Mouse (Mus musculus): ENCODE data around the gene Trmu. TPM values are rescaled to one million over a fixed set of nuclear protein-coding genes. Genes with fewer than 3 reads are reported as not detected.

Trmu gene
- polyA plus RNA-seq, 1 experiment, result 57.4 TPM

DNA sequence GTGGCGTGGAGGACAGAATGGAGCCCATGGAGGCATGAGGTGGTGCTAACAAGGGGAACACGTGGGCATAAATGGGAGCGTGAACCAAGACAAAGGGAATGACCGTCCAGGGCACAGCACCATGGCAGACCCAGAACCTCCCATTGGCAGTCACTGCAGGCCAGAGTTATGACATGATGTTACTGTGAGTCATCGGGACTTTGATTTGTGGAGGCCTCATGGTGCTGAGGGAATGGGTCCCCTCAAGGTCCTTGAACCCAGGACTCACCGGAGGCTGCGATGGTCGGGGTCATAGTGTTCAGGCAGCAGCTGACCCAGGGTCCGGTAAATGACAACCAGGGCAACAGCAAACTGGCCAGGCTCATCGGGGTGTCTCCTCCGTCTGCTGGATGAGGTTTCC lies 42.7 kb downstream of the Trmu start:
- TF ChIP-seq POLR2A (IDR thresholded peaks at IDR 0.05; ENCODE audit: borderline replicate concordance, extremely low read depth, insufficient read depth, insufficient read length, poor library complexity, severe bottlenecking) (no peak), CTCF (IDR thresholded peaks at IDR 0.05; ENCODE audit: borderline replicate concordance, extremely low read depth, insufficient read depth, insufficient read length) (no peak)
- DNase-seq (ENCODE audit: low read depth), result no peak

DNA sequence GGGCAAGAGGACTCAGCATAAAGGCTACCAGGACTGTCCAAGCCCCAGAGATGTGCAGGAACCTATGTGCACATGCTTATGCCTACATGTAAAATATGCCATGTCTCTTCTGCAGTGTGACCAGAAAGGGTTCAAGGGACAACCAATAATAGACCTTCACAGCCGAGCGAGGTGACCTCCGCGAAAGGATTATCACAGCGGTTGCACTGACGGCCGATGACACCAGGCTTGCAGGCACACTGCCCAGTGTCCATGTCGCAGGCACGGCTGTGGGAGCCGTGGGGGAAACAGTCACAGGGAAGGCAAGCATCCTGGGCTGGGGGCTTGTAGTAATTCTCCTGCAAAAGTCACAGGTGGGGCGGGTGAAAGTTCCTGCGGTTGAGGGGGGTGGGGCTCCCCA lies 49.0 kb downstream of the Trmu start:
- DNase-seq (ENCODE audit: low read depth), result no peak
- TF ChIP-seq POLR2A (IDR thresholded peaks at IDR 0.05; ENCODE audit: borderline replicate concordance, extremely low read depth, insufficient read depth, insufficient read length, poor library complexity, severe bottlenecking) (no peak), CTCF (IDR thresholded peaks at IDR 0.05; ENCODE audit: borderline replicate concordance, extremely low read depth, insufficient read depth, insufficient read length) (no peak)

DNA sequence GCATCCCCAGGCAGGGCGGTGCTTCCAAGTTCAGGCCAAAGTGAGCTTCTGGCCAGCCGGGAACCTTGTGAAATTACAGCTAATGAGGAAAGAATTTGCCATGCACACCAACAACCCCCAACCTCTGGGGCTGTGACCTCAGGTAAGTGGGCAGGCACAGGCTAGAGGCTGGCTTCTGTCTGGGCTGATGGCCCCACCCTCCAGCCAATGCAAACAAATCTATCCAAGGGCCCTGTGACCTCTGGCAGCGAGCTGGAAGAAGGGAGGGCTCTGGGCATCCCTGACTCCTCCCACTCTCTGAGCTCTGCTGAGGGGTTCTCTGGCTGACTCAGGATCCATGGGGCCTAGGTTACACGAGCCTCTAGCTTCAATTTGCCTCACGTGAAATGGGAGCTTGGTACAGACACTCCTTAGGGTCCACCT lies 56.5 kb downstream of the Trmu start:
- DNase-seq (ENCODE audit: low read depth), result no peak
- TF ChIP-seq POLR2A (IDR thresholded peaks at IDR 0.05; ENCODE audit: borderline replicate concordance, extremely low read depth, insufficient read depth, insufficient read length, poor library complexity, severe bottlenecking), result no peak
- TF ChIP-seq CTCF (IDR thresholded peaks at IDR 0.05; ENCODE audit: borderline replicate concordance, extremely low read depth, insufficient read depth, insufficient read length), result no peak

Other genes with a start within 250 kb of the Trmu start
- gene Ppara, start 144.3 kb upstream of the Trmu start, polyA plus RNA-seq (2012; rRNA removed), result 0.14 and 0.46 TPM in 2 replicates
- 14.3 and 23.7 TPM in 2 replicates for gene Cdpf1, start 67.6 kb upstream of the Trmu start, polyA plus RNA-seq (2012; rRNA removed)
- gene Pkdrej, start 57.6 kb upstream of the Trmu start, polyA plus RNA-seq (2012; rRNA removed), result 0.06 and 0.14 TPM in 2 replicates
- 3.0 and 3.3 TPM in 2 replicates for gene Ttc38, start 47.0 kb upstream of the Trmu start, polyA plus RNA-seq (2012; rRNA removed)
- gene Gtse1, start 19.6 kb upstream of the Trmu start, polyA plus RNA-seq (2012; rRNA removed), result 11.5 and 20.6 TPM in 2 replicates
- gene Celsr1, start 154.5 kb downstream of the Trmu start, polyA plus RNA-seq (2012; rRNA removed), result 17.6 and 21.3 TPM in 2 replicates
- 64.7 and 74.6 TPM in 2 replicates for gene Gramd4, start 178.4 kb downstream of the Trmu start, polyA plus RNA-seq (2012; rRNA removed)

All from brain, embryonic 14.5 days (tissue).